Mouse (Mus musculus) left cerebral cortex, postnatal 25 days (tissue): ENCODE measurements around the gene Ccdc78. TPM values are rescaled to one million over a fixed set of nuclear protein-coding genes. Genes with fewer than 3 reads are reported as not detected.

Experiments
- microRNA-seq, 2 experiments: library from miRNA; unstranded; fragments of <30 nt; microRNA quantifications; one replicate each; pipeline ENCODE4 v1.2.0; 2022
- total RNA-seq, 2 experiments: library from RNA; stranded (reverse); gene quantifications; 2 replicates each; pipeline ENCODE4 v1.2.3; 2021

Gene Ccdc78
- total RNA-seq, 2 experiments from 2014 or later: 0.21 TPM; not detected in 1

Small RNA genes within 50 kb of the gene (microRNA-seq; reads per million reads assigned to microRNA genes)
- 0 reads per million in 2 experiments for gene Gm25083
- gene Mir3082: 3.4 to 5.0 reads per million in 2 experiments
- gene Mir6966: 0.99 to 3.4 reads per million in 2 experiments

Other genes starting within 250 kb of the Ccdc78 start
- 10 to 100 TPM; 52.1 to 55.3 TPM for gene Sox8, start 215.9 kb upstream of the Ccdc78 start, total RNA-seq
- 10 to 100 TPM; 20.4 to 23.7 TPM for gene Lmf1, start 207.5 kb upstream of the Ccdc78 start, total RNA-seq
- 100 to 1,000 TPM; 176 to 196 TPM for gene Gng13, start 69.4 kb upstream of the Ccdc78 start, total RNA-seq
- gene Chtf18, start 59.2 kb upstream of the Ccdc78 start, total RNA-seq: 1 to 10 TPM; 2.4 to 3.0 TPM
- 10 to 100 TPM; 46.9 to 48.7 TPM for gene Rpusd1, start 58.9 kb upstream of the Ccdc78 start, total RNA-seq
- under 1 TPM in 1 of 2 experiments, not detected in 1; 0.25 TPM for gene Mslnl, start 50.5 kb upstream of the Ccdc78 start, total RNA-seq
- gene Msln, start 32.2 kb upstream of the Ccdc78 start, total RNA-seq: 1 to 10 TPM; 2.2 to 3.8 TPM
- 10 to 100 TPM; 33.4 to 34.4 TPM for gene Narfl, start 12.8 kb upstream of the Ccdc78 start, total RNA-seq
- 100 to 1,000 TPM; 109 to 122 TPM for gene Haghl, start 907 bp upstream of the Ccdc78 start, total RNA-seq
- gene Fam173a, start 6.3 kb downstream of the Ccdc78 start, total RNA-seq: 10 to 100 TPM; 79.7 to 82.2 TPM
- gene AC134908.4, start 9.1 kb downstream of the Ccdc78 start, total RNA-seq: 1 to 10 TPM in 1 of 2 experiments, not detected in 1; 1.0 TPM
- gene Metrn, start 10.6 kb downstream of the Ccdc78 start, total RNA-seq: 10 to 100 TPM; 72.5 to 86.7 TPM
- gene Fbxl16, start 22.5 kb downstream of the Ccdc78 start, total RNA-seq: 100 to 1,000 TPM; 648 to 673 TPM
- gene Wdr24, start 37.0 kb downstream of the Ccdc78 start, total RNA-seq: 10 to 100 TPM; 25.1 to 25.4 TPM
- gene Jmjd8, start 42.3 kb downstream of the Ccdc78 start, total RNA-seq: 10 to 100 TPM; 55.9 to 57.6 TPM
- gene Stub1, start 46.8 kb downstream of the Ccdc78 start, total RNA-seq: 100 to 1,000 TPM; 171 to 173 TPM
- gene Rhbdl1, start 50.7 kb downstream of the Ccdc78 start, total RNA-seq: 10 to 100 TPM; 59.0 to 59.7 TPM
- 10 to 100 TPM; 23.0 to 25.2 TPM for gene Gm20683, start 55.2 kb downstream of the Ccdc78 start, total RNA-seq
- 10 to 100 TPM; 76.9 to 84.4 TPM for gene Rhot2, start 58.3 kb downstream of the Ccdc78 start, total RNA-seq
- 10 to 100 TPM; 29.8 to 31.4 TPM for gene Wdr90, start 74.9 kb downstream of the Ccdc78 start, total RNA-seq
- gene Mcrip2, start 82.2 kb downstream of the Ccdc78 start, total RNA-seq: 10 to 100 TPM; 21.1 to 22.2 TPM
- gene Mettl26, start 88.5 kb downstream of the Ccdc78 start, total RNA-seq: 10 to 100 TPM; 34.8 to 38.1 TPM
- gene Wfikkn1, start 94.3 kb downstream of the Ccdc78 start, total RNA-seq: 1 to 10 TPM; 1.3 to 2.5 TPM
- 10 to 100 TPM; 46.7 to 50.9 TPM for gene Rab40c, start 133.1 kb downstream of the Ccdc78 start, total RNA-seq
- 100 to 1,000 TPM; 116 to 118 TPM for gene Pigq, start 158.4 kb downstream of the Ccdc78 start, total RNA-seq
- not detected for gene Nhlrc4, start 158.4 kb downstream of the Ccdc78 start, total RNA-seq
- under 1 TPM in 1 of 2 experiments, not detected in 1; 0.23 TPM for gene A930017K11Rik, start 166.0 kb downstream of the Ccdc78 start, total RNA-seq
- 10 to 100 TPM; 47.0 to 51.6 TPM for gene Capn15, start 199.2 kb downstream of the Ccdc78 start, total RNA-seq